Mouse (Mus musculus) olfactory bulb, adult 2 months (tissue): ENCODE measurements at regions not wholly inside any gene's neighbourhood (a gene's known extent, or its start where the extent isn't known, plus 50 kb on each side); places are given as distances from the start of the nearest gene placed in this dataset.

Source experiments
- H3K27ac ChIP-seq: fragments of 200-500 bp; 2 replicates; pipeline ENCODE4 v1.5.1; 2012; ENCODE audit warnings: low read depth, low read length; ENCODE audit not compliant: insufficient read depth
- H3K4me1 ChIP-seq: fragments of 200-500 bp; 2 replicates; pipeline ENCODE4 v1.6.1; 2012; ENCODE audit warnings: low read length; ENCODE audit not compliant: control insufficient read depth, insufficient read depth
- H3K4me3 ChIP-seq: fragments of 200-500 bp; 2 replicates; pipeline ENCODE4 v1.5.1; 2012; ENCODE audit warnings: mild to moderate bottlenecking, low read depth, low read length, moderate library complexity; ENCODE audit not compliant: insufficient read depth
- CTCF ChIP-seq: fragments of 200-500 bp; IDR thresholded peaks from 2 replicates; pipeline ENCODE4 v1.5.1; 2012; ENCODE audit warnings: low read depth, mild to moderate bottlenecking, low read length, moderate library complexity; ENCODE audit not compliant: insufficient read depth
- POLR2A ChIP-seq: fragments of 200-500 bp; IDR thresholded peaks from 2 replicates; pipeline ENCODE4 v1.6.1; 2012; ENCODE audit warnings: mild to moderate bottlenecking, low read depth, low read length, moderate library complexity; ENCODE audit not compliant: insufficient read depth
- WGBS: fragments of 180-500 bp; shearing (Covaris S2); methylation state at CpG from one replicate; pipeline ENCODE4 v1.1.7; 2018; 5-methylcytosine and 5-hydroxymethylcytosine counted together

- WGBS = 77% methylated on average over 3 of the region's 3 CpGs
- no peak for TF ChIP-seq POLR2A
- Histone ChIP-seq H3K27ac (no peak overlapping the region), H3K4me1 (no peaks in the 10 kb centered on the region), H3K4me3 (no peak overlapping the region)
Observed at GRCm38 (mm10) chr8:8139720-8140119, 521.3 kb downstream of the Efnb2 start.

DNA sequence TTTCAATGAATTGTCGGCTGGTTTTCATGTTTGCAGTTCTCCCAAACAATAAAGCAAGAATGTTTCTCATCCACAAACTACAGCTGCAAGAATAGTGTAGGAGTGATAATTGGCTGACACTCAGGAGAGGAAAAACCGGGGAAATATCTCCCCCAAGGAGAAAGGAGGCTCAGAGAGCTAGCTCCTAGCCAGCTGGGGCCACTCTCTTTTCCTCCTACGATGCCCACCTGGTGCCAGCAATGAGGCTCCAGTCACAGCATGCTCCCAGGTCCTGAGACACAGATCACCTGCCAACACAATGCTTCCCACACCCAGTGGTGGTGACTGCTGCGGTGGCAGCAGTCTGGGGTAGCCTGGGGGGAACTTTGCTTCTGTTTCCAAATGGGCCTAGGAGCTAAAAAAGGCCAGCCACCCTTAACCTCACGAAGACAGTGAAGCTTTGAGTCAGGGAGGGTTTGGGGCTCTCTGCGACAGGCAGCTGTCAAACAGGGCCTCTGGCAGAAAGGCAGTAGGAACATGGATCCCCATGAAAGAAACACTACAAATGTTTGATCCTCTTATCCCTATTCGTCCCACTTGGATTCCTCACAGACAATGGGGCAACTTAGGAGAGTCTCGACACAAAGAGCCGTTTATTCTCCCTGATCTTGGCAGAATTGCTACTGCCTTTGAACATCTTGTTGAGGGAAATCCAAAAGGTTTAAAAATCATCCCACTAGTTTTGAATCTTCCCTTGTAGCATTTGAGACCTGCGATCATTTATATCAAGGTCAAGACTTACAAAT, 527.8 kb downstream of the Efnb2 start:
- TF ChIP-seq CTCF (no peak), POLR2A (no peak)
- Histone ChIP-seq H3K4me1 (peaks cover 5% of the 10 kb centered on the region), H3K27ac (peak overlapping the region; percentile 4; the same call in 1 of the 2 replicates), H3K4me3 (no peak overlapping the region)
- 43% methylated on average over 10 of the region's 10 CpGs for WGBS

- TF ChIP-seq CTCF (no peak), POLR2A (no peak)
- Histone ChIP-seq H3K4me3 (no peak overlapping the region), H3K4me1 (peaks cover 5% of the 10 kb centered on the region), H3K27ac (no peak overlapping the region)
- WGBS = 57% methylated on average over 3 of the region's 3 CpGs
Observed at GRCm38 (mm10) chr8:8131961-8132376, 529.1 kb downstream of the Efnb2 start.

DNA sequence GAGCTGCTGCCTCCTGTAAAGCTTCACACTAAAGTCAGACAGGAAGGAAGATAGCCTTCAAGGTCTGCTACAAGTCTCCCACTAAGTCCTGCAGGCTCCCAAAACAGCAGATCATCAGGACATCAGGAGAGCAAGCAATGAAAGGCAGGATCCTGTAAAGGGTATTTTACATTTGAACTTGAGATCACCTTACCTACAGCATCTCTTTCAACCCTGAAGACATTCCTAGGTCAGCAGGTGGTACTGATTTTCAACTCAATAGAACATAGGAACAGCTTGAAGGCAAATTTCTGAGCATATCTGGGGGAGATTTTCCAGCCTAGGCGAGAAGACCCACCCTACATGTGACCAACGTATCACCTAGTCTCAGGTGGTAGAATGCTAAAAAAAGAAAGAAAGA, 530.2 kb downstream of the Efnb2 start:
- Histone ChIP-seq H3K4me1 (peaks cover 5% of the 10 kb centered on the region), H3K27ac (no peak overlapping the region), H3K4me3 (no peak overlapping the region)
- WGBS = 80% methylated on average over 2 of the region's 2 CpGs
- TF ChIP-seq POLR2A (no peak), CTCF (no peak)

DNA sequence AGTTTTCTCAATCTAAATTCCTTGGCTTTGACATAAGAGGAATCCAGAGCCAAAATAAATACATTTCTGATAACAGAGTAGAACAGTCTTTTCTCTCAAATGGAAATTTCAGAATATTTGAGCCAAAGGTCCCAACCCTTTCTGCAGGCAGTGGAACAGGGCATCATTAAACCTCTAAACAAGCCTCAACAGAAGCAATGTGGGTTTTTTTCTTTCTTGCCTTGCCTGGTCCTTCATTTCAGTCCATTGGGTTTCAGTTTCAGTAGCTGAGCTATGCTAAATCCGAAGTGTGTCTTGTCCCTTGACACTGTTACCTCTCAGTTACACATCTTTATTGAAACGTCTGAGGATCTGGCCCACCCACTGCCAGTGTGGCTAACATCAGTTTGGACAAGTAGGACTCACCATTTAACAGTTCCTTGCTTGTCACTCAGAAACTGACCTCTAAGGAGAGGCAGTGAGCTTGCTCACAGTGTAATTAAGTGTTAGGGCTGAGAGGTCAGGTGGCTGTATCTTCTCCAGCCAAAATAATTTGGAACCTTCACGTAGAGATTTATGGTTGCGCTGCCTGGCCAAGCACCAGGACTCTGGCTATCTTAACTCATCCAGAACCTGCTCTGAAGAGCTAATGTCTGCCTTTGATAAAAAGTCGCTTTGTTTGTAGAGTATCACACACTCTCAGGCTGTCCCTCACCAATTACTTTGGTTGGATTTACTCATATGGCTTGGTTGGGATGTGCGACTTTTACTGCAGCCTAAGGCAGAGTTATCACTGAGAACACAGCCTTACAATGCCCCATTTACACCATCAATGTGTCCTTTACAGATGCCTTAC, 545.2 kb downstream of the Efnb2 start:
- H3K27ac ChIP-seq = no peak overlapping the region
- H3K4me3 ChIP-seq = no peak overlapping the region
- TF ChIP-seq POLR2A (no peak), CTCF (no peak)
- whole genome bisulfite sequencing = 82% methylated on average over 6 of the region's 6 CpGs
- no peaks in the 10 kb centered on the region for H3K4me1 ChIP-seq

DNA sequence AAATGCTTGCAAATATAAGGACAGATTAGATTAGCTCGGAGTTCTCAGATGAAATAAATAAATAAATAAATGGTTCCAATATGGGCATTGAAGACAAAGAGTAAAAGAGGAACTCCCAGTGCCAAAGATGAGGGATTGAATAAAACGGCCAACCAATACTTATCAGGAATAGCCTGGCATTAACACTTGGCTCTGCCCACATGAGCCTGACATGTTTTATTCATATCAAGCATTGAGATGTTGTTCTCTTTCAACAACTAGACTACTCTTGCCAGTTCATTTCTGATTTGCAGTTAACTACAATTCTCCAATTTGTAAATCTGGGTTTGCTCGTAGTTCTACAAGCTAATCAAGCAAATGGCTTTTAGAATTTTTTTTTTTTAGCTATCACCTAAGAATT, 546.4 kb downstream of the Efnb2 start:
- peaks cover 2% of the 10 kb centered on the region; the same call in 1 of the 2 replicates for H3K4me1 ChIP-seq
- H3K27ac ChIP-seq = no peak overlapping the region
- WGBS = 77% methylated on average over 3 of the region's 3 CpGs
- TF ChIP-seq CTCF = no peak
- TF ChIP-seq POLR2A = no peak
- H3K4me3 ChIP-seq = no peak overlapping the region

DNA sequence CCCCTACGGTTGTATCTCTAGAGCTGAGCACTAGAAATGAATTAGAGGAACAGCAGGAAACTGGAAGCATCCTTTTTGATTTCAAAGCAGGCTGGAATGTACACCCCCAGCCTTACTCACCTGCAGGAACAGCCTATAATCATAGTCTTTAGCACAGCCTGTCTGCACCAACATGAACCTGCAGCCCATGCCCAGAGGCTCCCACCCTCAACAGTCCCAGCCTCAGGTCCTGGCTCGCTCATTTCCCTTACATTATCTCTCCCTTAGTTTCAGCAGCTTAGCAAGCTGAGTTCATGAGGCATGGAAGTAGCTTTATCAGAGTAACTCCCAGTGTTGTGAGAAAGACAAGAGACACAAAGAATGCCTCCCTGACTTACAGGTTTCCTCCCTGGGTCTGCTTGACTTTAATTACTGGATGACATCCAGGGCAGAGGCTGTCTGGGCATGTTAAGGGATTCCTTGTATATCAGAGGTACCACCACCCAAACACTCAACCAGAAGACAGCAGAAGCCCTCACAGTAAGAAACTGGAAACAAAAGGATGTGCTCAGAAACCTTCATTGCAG, 551.2 kb downstream of the Efnb2 start:
- Histone ChIP-seq H3K4me3 (no peak overlapping the region), H3K4me1 (peaks cover 2% of the 10 kb centered on the region; the same call in 1 of the 2 replicates), H3K27ac (no peak overlapping the region)
- 43% methylated on average over 2 of the region's 2 CpGs for WGBS
- TF ChIP-seq CTCF = no peak

GRCm38 (mm10) chr8:8103492-8103891, 557.5 kb downstream of the Efnb2 start:
- H3K4me3 ChIP-seq = no peak overlapping the region
- 79% methylated on average over 3 of the region's 3 CpGs for WGBS

More at GRCm38 (mm10) chr8:8103492-8103891, 557.5 kb downstream of the Efnb2 start:
- no peaks in the 10 kb centered on the region for H3K4me1 ChIP-seq
- H3K27ac ChIP-seq = no peak overlapping the region
- TF ChIP-seq POLR2A (no peak), CTCF (no peak)
